Mouse (Mus musculus) spleen, postnatal 10 days (tissue): ENCODE measurements around the gene Gm49486.

Experiments used
- DNase-seq, 2 experiments: peaks; one replicate each; pipeline ENCODE4 v3.0.0; 2021 to 2022; ENCODE audit warnings: low spot score in 2 of 2

The Gm49486 gene

DNA sequence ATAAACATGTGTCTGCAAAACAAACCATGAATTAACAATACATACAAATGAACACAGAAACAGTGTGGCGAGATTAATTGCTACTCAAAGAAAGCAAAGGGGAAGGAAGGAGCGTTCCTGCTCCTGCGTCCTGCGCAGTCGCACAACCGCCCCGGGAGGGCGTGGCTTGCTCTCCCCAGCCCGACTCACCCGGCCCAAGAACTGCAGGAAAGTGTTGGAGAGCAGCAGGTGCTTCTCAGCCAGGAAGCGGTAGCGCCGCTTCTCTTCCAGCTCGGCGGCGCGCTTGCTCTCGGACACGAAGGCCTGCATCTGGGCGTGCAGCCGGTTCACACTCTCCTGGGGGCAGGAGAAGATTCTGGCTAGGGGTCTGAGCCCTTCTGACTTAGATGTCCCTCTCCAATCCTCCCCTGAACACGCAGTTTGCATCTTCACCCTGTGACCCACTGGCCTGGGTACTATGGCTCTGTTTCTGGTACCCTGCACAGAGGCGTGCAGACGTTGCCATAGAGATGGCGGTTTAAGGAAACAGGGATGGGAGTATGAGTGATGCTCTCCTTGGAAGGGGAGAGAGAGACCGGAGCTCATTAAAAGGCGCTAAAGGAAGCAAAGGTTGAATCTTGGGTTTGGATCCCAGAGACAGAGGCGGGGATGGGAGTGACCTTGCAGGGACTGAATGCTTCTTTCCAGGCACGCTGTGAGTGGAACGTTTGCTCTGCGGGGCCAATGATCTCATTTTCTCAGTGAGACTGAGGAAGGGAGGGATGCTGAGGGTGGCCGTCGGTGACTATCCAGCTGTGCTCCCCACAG is 41.3 kb downstream of the Gm49486 start:
- DNase-seq, result peak; percentile 35 to 80

DNA sequence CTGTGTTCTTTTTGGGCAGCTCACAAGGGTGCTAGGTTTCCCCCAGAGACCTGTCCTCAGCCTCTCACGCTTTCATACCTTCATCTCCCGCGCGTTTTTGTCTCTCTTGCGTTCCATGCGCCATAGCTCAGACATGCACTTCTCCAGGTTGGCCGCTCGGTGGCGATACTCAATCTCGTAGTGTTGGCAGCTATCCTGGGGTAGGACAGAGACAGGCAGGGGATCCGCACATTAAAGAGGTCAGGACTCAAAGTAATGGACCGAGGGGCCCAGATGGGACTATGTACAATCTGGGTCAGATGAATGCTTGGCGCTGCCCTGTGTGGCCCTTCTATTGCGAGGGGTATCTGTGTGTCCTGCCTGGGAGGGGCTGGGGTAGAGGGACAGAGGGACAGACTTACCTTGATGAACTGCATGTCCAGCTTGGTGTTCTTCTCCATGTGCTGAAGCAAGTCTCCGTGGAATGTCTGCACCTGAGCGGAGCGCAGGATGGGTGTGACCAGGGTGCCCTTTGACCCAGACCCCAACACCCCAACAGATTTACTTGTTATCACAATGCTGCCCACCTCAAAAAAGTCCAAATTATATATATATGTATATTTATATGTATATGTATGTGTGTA is 42.0 kb downstream of the Gm49486 start:
- DNase-seq, result peak in 1 of 2 experiments; percentile 75

DNA sequence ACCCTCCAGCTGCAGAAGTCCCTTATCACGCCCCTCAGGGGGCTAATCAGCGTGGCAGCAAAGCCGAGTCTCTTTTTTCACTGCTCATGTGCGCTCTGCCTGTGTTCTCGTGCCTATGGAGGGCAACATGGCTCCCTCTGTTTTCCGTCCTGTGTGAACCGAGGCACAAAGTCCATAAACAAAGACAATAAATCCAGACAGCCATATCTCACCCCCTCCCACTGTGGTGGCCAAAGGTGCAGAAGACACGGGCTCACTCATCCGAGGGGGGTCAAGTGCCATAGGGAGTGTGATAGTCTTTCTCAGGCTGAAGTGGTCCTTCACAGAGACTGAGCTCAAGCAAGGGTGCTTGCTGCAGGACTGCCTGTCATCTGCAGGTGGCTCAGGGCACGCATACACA is 43.8 kb downstream of the Gm49486 start:
- DNase-seq, result no peak

DNA sequence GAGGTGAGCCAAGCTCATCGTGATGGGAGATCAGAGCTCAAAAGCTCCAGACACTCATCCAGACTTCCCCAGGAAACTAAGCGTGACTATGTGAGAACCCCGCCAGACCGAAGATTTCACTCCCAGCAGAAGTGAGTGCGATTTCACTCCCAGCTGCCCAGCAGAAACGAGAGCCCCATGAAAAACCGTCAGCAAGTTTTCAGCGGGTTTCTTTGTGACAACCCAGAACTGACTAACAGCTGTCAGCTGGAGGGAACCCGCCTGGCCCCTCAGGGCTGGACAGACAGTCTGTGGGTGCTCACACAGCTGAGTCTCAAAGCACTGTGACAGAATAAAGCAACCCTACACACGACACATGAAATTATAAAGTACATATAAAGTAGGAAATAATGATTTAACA is 48.5 kb downstream of the Gm49486 start:
- DNase-seq, result no peak

DNA sequence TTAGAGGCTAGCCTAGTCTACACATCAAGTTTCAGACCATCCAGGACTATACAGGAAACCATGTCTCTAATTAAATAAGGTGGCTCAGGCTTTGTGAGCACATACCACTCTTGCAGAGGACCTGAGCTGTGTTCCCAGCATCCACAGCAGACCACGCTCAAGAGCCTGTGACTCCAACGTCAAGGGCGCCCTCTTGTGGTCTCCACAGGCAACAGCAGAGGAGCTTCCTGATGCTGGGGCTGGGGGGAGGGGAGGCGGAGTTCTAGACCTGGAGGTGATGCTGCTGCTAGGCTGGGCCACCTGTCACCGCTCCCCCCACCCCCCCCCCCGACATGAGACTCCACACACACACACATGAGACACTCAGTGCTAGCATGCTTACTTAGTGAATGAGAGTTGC is 51.0 kb downstream of the Gm49486 start:
- DNase-seq, result peak in 1 of 2 experiments; percentile 55

DNA sequence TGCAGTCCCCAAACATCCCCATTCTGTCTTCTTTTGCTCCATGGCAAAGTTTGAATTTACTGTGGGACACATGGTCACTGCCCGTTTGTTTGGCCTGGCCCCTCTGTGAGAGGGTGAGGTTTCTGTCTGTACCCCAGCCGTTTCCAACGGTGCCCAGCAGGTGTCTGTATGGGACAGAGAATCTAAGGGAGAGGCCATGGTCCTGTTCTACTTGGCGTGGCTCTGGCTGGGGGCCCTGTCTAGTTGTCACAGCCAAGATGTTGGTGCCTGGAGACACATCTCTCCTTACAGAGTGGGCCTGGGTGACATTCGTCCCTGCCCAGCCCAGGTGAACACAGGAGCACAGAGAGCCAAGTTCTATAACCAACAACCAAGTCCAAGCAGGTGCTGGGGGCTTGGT is 51.7 kb downstream of the Gm49486 start:
- no peak for DNase-seq

DNA sequence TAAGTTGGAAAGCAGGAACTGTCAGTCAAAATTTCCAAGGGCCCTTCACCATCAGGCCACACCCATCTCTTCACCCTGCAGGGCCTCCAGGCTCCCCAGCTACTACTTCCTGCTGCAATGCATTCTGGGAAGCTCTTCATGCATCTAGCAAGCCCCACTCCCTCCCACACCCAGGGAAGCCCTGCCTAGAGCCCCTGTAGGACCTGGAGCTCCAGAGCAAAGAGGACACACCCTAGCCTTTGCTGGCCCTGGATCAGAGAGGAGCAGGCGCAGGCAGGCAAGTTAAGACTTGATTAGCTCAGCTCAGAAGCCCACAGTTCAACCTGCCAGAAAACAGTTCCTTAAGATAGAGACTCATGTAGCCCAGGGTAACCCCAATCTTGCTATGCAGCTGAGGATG is 52.2 kb downstream of the Gm49486 start:
- DNase-seq, result peak in 1 of 2 experiments; percentile 54

DNA sequence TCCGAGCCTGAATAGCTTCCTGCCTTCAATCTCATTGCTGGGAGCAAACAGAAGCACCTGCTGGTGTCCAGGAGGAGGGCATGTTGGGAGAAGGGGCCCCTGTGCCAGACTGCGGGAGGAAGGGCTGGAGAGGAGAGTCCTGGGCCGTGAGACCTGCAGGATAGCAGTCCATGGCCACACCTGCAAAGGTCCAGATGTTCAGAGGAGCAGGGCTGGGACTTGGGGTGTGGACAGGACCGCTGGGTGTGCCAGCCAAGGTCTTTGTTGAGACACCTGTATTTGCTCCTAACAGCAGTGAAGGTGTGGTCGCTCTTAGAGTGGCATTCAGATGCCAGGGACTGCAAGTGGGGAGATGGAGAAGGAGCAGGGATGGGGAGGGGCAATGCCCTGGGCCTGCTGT is 53.2 kb downstream of the Gm49486 start:
- DNase-seq, result no peak

DNA sequence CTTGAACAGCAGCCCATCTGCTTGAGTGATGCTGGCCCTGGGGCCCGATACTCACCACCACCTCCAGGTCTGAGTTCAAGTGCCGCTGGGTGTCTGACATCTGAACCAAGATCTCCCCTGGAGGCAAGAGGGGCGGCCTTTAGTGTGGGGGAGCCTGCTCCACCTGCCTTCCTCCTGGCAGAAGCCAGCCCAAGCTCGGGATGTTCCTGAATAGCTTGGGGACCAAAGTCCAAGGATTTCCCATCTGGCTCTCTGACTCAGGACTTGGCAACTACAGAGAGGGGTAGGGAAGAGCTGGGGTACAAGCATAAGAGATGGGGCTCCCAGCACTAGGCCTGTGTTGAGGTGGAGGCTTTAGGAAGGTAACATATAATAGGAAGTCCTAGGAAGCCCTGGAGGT is 54.2 kb downstream of the Gm49486 start:
- DNase-seq, result no peak

DNA sequence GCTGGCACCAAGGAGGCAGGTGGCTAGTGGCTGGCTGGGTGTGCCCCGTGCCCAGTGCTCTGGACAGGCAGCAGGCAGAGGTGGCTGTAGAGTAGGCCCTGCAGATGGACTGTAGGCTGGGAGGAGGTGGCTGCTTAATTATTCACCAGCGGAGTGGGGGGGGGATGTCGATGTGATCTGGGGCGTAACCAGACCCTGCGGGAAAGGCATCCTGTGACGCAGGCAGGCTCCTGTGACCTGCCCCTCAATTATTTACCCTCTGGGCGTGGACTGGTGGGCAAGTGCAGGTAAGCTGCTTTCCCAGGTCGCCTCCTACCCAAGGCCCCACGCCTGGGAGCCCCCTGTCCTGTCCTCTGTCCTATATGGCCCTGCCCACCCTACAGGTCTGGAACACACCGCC is 56.2 kb downstream of the Gm49486 start, which contains the start of gene Baiap2l2:
TSS of gene Baiap2l2 (minus strand) at position 139 of the 400 bp plus-strand sequence.
- DNase-seq, result no peak

DNA sequence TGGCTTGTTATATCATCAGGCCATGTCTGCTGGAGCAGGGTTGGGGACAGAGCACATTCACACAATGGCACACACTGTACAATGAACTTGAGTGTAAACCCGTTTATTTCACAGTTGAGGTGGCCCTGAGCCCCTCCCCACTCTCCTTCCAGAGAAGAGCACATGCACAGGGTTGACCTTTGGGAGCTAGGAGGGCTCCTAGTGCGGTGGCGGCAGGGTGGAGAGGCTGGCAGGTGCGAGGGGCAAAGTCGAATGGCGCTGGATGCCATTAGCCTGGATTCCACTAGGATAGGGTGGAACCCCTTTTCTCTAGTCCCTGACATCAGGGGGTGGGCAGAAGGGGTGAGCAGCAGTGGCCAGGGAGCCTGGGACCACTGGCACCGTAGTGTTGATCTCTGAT is 57.0 kb downstream of the Gm49486 start:
- DNase-seq, result no peak

DNA sequence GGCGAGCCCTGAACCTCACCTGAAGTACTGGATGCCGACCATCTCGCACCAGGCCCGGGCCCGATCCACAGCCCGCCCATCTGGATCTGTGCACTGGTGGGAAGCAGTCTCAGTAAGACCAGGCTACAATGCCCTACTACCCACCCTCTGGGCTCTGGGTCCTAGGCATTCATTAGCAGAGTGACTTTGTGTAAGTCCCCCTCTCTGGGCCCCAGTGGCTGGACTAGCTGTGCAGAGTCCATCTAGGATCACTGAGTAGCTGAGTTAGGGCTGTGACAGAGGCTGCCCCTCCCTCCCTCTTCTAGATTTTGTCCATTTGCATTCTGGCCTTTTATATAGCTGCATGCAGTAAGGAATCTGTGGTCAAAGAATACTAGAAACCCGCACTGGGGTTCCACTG is 57.9 kb downstream of the Gm49486 start:
- DNase-seq, result no peak

DNA sequence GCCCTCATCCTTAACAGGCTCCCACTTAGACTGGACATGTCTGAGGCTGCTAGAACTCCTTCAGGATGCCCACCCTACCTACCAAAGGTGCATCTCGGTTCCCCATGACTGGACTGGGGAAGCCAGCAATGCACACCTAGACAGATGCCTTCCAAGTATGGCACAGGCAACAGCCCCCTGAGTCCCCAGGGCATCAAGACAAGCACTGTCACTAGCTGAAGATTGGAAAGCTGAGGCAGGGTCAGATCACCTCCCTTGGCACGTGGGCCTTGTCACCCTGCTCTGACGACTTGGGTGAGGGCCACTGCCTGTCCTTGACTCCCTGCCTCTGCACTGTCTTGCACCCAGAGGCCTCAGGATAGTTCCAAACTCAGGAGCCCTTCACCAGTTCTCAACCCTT is 59.2 kb downstream of the Gm49486 start:
- no peak for DNase-seq

DNA sequence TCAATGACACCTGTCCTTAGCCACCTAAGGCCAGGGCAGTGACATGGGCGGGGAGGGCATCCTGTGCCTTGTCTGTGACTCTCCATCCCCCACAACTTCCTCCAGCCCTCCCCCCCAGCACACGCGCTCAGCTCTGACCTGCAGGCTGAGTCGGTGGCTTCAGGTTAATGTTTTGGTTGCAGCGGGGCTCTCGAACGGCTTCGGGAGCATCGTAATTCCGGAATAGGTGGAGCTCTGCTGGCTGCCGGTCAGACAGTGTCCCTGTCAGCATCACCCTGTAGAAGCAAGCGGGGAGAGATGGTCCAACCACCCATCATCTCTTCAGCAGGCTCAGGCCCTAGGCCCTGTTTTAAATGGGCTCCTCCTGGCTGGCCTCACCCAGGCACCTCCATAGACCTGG is 60.2 kb downstream of the Gm49486 start:
- no peak for DNase-seq

DNA sequence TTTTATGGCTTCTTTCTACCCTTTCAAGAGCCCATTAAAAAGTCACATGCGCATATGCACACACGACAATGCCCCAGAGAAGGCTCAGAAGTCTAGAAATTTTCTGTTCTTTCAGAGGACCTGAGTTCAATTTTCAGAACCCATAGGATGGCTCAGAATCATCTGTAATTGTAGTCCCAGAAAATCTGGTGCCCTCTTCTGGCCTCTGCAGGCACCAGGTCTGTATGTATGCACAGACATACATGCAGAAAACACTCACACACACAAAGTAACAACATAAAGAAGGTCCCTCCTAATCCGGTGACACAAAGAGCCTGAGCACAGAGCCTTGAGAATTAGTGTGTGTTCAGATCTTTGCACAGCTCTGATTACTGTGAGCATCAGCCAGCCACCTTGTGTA is 61.1 kb downstream of the Gm49486 start:
- no peak for DNase-seq

DNA sequence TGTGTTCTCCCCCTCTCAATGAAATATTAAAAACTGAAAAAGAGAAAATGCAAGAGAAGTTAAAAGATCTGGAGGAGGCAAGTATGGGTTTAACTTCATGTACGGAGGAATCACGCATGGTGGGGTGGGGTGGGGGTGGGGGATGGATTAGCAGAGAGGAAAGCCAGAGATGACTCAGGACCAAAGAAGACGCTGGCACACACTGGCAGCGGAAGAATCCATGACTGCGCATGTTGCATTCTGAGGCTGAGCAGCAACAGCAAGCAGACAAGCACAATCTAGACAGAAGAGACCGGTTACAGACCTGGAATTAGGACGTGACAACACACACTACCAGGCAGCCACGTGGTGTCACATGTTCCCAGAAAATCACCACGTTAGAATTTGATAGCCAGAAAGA is 63.6 kb downstream of the Gm49486 start:
- no peak for DNase-seq

DNA sequence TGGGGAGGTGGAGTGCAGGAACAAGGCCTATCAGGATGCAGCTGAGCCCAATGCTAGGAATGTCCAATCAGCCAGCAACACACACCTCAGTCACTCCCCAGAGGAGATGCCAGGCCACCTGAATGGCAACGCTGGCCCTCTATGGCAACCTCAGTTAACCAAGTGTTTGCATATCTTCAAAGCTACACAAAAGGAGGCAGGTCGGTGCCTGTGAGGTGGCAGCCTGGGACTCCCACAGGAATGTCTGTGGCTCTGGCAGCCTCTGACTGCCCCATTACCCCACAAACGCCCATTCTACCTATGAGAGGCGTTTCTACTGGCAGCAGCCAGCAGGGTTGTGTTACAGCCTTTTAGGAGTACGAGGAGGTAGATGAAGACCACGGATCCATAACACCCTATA is 69.4 kb downstream of the Gm49486 start:
- no peak for DNase-seq

DNA sequence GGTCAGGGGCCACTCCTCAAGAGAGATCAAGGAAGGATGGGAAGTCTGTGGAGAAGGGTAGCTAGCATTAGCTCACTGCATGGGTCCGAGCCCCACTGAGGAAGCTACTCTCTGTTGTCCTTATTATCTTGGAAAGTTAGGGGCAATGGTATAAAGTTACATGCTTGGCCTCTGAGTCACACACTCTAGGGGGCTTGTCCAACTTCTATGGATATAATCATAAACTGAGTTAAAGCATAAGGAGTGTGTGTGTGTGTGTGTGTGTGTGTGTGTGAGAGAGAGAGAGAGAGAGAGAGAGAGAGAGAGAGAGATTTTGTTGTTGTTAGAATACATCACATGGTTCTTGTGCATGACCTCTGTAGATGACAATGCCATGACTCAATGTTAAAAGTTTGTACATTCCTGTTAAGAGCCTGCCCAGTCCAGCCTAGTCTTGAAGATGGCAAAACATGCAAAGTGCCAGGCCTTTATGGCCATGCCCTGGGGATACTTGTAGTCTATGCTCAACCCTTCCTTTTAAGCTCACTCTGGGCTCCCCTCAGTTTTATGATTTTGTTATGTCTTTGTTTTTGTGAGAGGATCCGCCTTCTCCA is 70.5 kb downstream of the Gm49486 start:
- DNase-seq, result no peak

DNA sequence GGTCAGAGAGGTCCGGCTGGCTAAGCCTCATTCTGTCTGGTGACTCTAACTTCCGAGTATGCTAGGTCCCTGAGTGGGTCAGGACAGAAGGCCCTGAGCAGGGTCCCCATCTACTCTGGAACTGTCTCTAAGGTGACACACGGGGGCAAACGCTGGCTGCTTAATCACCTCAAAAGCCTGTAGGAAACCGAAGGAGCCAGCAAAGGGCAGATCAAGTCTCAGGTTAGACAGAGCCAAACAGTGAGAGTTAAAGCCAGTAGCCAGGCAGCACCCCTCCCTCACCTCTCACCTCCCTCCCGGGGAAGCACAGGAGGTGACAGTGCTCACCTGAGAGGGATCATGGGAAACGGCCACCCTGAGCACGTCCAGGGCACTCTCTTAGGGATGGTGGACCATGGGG is 74.5 kb downstream of the Gm49486 start:
- DNase-seq, result no peak

DNA sequence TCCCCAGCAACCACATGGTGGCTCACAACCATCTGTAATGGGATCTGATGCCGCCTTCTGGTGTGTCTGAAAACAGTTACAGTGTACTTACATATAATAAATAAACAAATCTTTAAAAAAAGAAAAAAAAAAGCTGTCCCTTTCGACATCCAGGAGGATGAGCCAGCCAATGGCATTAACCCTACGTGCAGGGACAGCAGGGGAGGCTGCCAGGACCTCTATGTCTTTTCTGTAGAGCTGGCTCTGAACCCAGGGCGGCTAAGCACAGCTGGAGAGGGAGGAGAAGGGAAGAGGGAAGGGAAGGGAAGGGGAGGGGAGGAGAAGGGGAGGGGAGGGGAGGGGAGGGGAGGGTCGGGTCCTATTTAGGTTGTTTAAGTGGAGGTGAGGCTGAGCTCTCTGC is 75.6 kb downstream of the Gm49486 start:
- no peak for DNase-seq

DNA sequence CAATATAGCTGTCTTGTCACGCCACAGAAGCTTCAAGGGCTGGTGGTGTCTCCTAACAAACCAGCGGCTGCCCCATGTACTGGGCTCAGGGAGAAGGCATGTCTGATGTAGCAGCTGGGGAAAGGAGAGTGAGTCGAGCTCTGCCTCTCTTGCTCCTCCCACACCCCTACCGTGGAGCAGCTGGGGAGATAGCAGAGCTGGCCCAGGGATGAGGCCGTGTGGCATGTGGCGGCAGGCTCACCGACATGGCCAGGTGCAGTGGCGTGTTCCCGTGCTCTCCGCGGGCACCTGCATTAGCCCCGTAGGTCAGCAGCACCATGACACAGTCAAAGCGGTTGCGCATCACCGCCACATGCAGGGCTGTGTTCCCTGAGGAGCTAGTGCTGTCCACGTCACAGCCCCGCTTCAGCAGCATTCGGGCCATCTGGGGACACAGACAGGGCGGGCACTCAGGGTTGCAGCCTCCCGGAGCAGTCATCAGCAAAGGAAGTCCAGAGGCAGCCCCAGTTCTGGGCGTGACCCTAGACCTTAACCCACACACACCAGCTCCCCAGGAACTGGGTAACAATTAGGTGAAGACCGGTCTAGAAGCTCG is 76.9 kb downstream of the Gm49486 start:
- no peak for DNase-seq
